Mouse (Mus musculus): ENCODE results near the gene Csrp1.

Csrp1 gene

DNA sequence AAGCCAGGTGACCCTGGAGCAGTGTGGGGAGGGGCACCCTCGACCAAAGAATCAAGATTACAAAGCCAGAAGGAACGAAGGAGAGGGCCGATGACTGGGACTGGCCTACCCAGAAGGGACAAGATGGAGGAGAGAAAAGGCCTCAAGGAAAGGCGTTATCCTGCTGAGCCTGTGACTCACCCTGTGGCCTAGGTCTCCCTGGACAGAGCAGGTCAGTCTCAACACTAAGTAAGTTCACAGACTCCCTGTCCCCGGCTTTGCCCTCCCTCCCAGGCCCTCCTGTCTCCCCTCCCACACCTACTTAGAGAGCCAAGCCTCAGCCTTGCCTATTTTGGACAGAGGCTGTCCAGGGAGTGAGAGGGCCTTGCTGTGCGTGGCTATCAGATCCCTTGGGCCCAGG is at the start of gene Csrp1:
Gene Csrp1, plus strand, starts transcription at position 79 of the 400 bp plus-strand sequence.
- no peak for DNase-seq (ENCODE audit: low spot score)

DNA sequence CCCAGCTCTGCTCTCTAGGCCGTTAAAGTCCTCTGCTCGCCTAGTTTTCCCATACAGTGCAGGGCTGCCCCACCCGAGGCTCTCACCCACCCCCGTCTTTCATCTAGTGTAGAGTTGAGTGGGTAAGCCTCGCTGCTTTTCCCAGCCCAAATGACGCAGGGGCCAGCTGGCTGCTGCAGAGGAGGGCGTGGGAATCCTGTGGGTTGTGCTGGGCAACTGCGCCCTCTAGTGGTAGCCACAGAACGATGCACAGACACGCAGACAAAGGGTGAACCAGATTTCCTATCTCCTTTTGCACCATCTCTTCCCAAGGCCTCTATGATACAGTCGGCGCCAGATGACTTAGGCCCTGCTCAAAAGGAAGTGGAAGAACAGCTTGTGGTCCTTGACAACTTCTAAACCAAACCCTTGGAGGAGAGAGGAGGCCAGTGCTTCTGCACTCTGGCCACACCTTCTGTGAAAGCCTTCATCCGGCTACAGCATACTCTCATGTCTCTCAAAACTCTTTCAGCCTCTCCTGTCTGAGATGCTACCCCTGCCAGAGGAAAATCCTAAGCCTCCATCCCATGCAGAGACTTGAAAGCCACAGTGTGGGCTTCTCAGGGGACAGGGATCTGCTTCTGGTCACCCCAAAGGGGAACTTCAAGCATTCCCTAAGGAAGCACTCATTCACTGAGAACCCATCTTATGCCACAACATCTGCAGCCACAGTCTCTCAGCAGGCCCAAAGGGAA is 49.3 kb upstream of the Csrp1 start:
- DNase-seq (ENCODE audit: low spot score): peak; percentile 83

DNA sequence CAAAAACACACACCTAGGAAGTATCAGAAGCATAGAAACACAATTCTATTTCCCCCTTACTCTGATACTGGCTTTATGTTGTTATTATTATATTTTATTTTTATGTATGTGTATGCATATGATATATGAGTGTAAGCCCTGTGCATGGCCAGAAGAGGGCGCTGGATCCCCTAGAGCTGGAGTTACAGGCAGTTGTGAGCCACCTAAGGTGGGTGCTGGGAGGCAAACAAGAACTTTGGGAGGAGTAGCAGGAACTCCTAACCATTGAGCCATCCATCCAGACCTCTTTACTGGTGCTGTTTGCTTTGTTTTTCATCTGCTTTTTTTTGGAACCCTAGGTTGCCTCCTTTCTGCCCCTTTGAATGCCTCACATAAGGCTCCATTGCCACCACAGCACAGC is 48.5 kb upstream of the Csrp1 start:
- no peak for DNase-seq (ENCODE audit: low spot score)

DNA sequence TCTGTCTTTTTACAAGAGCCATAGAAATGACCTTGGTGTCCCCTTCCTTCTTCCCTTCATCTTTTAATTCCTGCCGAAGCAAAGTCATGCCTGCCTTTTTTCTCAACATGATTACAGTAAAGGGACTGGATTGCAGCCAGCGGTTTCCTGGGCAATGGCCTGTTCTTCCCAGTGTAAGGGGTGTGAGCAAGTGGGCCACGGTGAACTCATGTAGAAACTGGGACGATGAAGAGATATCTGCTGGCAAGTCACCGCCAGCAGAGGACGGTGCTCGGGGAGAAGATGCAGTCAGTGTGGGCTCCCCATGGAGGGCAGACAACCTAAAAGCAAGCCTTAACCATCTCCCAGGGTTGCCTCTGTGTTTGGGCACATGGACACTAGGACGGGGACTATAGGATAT is 47.9 kb upstream of the Csrp1 start:
- DNase-seq (ENCODE audit: low spot score): no peak

DNA sequence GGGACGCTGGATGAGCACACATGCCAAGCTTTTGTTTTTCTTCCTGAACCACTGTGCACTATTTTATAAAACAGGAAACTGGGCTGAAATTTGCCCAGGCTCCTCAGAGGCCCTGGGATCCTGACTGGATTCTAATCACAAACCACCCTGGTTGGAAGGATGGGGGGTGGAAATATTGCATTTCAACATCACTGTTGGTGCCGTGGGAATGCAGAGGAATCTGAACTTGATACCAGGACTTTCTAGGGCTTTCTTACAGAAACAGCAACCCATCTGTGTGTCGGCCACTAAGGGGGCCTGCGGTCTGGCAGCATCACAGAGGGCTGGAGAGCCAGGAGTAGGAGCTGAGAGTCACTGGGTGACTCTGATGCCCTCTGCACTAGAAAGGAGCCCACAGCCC is 47.5 kb upstream of the Csrp1 start:
- DNase-seq (ENCODE audit: low spot score): no peak

DNA sequence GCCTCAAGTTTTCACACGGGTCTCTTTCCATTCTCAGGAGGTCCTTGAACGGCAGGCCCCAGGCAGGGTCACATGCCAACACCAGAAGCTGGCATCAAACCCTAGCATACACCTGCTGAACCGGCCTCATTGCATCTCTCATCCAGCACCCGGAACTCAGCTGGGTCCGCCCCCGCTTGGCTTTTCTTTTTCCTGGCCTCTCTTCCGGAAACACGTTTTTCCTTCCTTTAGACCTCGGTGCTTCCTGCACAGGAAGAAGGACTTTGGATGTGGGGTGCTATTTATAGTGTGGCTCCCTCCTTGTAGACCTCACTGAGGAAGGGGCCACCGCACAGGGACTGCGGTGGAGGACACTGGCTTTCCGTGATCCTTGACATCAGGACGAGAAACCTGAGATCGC is 46.4 kb upstream of the Csrp1 start:
- no peak for DNase-seq (ENCODE audit: low spot score)

DNA sequence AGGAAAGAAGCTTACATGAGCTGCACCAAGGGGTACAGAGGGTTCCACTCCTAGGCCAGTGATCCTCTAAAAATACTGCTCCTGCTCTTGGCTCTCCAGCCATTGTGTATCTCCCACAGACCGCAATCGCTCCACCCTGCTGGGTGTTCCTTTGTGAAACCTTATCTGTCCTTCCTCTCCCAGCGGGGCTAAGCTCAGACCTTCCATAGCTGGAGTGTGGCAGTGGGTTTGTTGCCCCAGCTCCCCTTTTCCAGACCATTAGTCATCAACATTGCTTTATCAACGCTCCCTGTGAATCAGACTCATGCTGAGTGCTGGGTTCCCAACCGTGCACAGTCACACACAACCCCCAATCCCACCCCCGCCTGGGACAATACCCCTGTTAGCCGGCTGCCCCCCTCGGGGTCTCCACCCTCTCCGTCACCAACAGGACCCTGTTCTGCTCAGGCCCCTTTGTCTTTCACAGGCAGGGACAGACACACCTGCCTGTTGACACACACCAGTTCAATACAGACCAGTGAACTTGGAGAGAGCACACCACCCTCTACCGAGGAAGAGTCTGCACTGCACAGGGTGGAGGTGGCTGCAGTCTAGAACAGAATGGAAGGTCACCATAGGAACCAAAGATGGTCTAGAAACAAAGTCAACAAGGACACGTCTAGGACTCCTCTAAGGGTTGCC is 44.3 kb upstream of the Csrp1 start:
- no peak for DNase-seq (ENCODE audit: low spot score)

DNA sequence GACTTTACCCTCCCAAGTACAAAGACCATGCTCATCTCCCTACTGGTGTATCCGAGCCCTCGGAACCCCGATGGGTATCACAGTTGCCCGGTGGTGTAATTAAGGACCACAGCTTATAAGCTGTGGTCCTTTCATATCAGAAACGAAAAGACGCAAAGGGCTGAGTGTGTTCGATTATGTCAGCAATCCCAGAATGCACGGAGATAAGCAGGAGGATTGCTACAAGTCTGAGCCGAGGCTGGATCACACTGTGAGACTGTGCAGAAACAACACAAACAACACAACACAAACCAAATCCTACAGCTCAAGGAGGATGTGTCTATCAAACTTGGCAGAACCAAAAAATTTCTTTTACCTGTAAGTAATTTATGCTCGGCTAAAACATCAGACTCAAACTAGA is 43.6 kb upstream of the Csrp1 start:
- no peak for DNase-seq (ENCODE audit: low spot score)

DNA sequence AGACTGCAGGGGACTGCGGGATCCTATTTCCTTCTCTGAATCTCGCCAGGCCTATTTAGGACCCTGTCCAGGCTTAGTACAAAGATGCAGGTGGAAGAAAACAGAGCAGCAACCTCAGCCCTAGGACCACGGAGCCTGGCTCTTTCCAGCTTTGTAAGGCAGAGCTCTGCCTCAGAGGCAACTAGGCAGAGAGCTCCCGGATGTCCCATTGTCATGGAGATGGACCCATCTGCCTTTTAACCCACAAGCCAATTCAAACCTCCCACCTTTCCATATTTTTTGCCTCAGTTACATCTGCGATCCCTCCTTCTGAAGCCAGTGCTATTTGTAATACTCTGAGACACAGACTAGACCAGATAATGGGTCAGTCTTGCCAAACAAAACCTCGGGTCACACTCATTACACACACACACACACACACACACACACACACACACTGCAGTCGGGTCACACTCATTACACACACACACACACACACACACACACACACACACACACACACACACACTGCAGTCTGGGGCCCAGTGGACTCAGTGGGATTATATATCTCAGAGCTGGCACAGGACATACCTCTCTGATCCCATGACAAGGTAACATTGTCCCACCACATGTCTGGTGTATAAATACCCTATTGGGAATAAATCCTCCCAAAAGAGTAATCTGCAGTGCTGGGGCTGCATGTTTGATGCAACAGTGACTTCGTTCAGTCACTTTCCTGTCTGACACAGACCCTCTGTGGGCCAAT is 42.8 kb upstream of the Csrp1 start:
- no peak for DNase-seq (ENCODE audit: low spot score)

DNA sequence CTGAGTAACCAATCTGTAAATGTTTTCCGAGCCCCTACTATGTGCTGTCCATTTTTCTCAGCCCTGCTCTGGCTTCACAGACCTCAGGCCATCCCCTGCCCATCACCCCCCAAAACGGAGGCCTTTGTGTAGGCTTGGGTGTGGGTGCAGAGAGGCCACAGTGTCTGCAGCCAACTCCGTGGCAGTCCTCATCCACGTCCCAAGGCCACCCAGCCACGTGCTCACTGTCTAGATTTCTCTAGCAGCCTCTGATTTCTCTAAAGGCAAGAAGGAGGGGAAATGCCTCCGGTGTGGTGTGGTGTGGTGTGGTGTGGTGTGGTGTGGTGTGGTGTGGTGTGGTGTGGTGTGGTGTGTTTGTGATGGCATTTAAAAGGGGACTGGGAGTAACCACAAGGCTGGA is 41.7 kb upstream of the Csrp1 start:
- DNase-seq (ENCODE audit: low spot score): no peak

DNA sequence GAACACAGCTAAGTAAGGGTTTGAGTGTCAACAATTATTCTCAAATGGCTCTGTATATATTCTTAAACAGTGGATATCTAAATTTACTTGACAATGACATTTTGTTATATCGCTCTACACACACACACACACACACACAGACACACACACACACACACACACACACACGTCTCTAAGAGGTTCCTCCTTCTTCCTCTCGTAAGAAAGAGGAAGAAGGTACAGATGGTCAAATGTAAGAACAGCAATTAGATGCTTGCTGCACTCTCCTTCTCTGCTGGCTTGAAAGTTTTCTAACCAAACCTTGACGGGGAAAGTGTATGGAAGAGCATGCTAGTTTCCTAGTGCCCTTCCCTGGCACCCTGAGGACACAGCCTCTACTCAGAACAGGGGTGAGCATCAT is 39.1 kb upstream of the Csrp1 start:
- DNase-seq (ENCODE audit: low spot score): no peak

DNA sequence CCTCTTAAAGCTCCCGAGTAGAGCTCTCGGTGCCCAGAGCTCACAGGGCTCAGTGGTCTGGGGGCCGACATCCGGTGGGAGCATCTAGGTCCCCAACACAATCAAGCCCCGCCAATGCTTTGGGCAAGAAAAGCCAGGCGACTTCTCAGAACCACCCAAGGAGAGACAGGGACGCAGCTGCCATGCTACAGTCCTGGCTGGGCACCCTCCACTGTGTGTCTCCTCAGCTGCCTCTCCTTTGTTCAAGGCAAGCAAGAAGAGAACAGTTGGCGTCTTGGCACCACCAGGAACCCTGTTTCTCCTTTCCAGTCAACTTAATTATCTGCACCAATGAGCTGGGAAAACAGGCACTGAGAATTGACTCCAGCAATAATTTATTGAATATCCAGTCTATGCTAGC is 38.7 kb upstream of the Csrp1 start:
- no peak for DNase-seq (ENCODE audit: low spot score)

DNA sequence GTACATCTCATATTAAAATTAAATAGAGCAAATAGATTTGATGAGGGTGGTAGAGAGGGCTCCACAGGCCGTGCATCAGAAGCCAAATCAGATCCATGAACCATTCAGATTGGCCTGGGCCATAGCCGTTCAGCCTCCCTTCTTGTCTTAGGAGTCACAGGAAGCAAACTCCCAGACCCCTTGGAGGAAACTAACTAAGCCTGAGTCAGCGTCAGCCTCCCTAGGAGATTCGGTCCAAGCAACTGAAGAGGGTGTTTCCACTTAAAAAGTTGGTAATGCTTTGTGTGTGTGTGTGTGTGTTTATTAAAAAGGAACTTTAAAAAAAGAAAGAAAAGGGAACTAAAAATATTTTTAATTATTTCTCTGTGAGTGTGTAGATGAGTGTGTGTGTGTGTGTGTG is 35.0 kb upstream of the Csrp1 start:
- no peak for DNase-seq (ENCODE audit: low spot score)

DNA sequence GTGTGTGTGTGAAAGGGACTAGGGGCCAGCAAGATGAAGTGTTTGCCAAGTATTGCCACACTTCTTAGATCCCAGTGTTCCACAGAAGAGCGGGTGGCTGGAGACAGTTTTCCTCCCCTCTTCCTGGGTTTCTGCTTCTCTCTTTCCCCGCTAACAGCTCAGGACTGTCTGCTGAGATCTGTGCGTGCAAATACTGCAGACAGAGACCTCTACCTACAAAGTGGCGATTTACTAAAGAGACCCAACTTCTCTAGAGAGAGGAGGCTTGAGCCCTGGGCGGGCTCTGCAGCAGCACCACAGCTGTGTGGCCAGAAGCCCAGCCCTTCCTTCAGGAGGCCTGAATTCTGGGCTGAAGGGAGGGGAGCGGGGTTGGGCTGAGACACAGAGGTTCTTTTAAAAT is 34.5 kb upstream of the Csrp1 start:
- DNase-seq (ENCODE audit: low spot score): no peak

DNA sequence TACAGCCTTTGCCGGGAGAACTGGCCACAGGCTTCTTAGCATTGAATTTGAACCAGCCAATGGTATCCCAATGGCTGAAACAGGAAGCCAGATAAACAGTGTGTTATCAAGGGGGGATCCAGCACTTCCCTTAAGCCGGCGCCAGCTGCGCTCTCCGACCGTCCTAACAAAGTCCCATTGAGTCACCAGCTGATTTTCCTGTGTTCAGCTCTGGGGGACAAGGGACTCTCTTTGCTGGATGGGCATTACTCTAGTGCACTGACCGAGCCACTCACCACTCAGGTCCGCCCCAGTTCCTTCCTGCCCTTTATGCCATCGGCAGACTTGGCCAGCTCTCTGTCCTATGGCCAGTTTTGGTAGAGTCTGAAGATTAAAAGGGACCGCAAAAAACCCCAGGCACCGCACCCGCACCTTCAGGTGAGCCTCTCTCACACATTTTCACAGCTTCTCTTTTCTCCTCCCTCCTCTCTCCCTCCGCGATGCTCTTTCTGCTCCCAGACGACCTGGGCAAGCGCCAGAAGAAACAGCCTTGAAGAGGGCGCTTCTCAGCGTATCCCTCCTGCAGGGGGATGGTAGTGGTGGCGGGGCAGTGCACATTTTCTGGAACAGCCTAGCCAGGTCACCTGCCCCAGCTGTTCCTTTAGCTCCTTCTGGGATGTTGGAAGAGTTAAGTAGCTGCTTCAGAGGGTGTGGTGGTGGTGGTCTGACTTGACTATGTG is 32.9 kb upstream of the Csrp1 start:
- peak; percentile 72 for DNase-seq (ENCODE audit: low spot score)

DNA sequence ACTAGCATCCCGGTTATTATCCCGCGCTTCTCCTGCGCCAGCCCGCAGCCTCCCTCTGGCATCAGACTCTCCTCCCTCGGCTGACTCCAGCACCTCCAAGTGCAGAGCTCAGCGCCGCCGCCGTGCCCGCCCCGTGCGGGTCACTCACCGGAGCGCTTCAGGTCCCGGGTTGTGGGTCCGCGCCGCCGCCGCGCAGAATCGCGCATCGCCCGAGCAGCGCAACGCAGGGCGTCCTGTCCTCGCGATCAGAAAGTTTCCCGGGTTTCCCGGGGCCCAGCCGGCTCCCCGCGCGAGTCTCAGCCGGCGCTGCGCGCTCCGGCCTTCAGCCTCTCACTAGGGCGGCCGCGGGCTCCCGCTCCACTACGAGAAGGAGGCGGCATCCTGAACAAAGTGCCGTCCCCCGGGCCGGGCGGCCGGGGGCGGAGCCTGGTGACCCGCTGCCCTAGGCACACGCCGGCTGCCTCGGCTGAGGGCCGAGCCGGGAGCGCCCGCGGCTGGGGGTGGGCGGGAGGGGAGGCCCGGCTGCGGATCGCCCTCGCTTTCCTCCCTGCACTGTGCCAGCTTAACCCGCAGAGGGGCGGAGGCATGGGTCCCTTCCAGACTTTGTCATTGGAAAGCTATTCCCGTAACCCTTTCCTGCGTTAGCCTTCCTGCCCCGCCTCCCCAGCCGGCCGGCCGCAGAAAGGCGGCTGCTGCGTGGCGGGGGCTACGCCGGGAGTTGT is 31.9 kb upstream of the Csrp1 start:
- peak; percentile 87 for DNase-seq (ENCODE audit: low spot score)

DNA sequence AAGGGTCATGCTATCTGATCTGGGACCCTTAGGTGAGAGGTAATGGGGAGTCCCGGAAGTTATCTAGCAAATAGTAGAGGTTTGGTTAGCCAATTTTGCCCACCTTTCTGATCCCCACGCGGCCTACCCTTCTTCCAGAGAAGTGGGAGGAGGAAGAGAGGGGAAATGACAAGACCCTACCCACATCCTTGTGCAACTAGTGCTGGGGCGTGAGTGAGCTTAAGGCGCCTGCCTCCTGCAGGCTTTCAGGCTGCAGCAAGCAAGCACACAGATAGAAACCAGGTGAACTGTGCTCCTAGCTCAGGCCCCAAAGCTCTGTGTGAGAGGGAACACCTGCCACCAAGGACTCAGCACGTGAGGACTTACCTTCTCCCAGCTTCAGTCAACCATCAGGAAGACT is 31.2 kb upstream of the Csrp1 start:
- no peak for DNase-seq (ENCODE audit: low spot score)

DNA sequence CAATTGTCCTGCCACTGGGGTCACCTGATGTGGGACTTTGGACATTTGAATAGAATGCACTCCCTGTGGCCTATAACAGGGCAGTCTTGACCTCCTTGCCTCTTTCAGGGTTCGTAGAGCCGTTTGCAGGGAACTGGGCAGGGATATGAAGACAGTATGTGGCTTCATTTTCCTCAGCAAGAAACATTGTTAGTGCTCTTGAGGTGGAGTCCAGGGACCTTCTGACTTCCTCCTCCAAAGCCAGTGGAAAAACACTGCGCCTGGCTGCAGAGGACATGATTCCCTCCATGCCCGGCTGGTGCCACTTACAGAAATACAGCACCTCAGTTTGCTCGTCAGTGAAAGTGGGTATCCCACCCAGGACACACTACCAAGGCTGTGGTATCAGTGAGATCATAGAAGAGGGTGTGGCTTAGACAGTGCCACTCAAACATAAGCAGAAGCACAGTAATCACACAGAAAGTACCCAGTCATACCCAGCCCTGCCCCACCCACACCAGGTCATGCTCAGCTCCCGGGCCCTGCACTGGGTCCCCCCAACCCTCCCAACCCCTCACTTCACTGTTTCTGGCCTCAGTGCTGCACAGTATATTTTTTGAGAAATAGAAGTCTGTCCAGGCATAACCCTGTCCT is 29.0 kb upstream of the Csrp1 start:
- no peak for DNase-seq (ENCODE audit: low spot score)

DNA sequence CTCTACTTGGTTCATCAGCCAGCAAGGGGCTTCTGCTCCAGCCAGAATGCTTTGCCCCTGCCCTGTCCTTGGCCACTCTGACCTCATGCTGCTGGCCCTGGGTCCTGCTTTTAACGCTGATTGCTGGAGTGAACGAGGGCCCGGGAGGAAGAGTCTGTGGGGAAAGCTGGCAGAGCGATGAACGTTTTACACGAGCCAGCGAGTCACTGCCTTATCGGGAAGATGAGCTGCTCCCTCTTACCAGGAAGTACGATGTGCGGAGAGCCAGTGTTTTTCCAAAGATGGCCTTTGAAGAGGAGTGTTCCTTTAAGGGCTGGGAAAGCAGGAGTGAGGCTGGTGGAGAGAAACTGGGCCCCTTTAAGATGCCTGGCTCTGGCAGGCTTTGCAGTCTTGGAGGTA is 28.4 kb upstream of the Csrp1 start:
- no peak for DNase-seq (ENCODE audit: low spot score)

DNA sequence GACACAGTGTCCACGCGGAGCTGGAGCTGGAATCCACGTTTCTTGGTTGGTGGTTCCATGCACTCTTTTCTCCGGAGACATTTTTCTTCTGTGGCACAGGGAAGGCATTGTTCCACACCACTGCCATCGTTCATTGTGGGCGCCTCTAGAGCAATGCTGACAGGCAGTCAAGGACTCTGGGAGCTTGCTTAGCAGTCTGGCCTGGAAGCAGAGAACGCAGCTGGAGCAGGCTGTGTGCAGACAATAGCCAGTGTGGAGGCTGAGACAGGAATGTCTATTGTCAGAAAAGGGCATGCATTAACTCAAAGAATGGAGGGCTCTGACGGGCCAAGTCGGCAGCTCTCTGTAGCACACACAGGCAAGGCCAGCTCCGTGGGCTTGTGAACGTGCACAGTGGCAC is 25.7 kb upstream of the Csrp1 start:
- no peak for DNase-seq (ENCODE audit: low spot score)

DNA sequence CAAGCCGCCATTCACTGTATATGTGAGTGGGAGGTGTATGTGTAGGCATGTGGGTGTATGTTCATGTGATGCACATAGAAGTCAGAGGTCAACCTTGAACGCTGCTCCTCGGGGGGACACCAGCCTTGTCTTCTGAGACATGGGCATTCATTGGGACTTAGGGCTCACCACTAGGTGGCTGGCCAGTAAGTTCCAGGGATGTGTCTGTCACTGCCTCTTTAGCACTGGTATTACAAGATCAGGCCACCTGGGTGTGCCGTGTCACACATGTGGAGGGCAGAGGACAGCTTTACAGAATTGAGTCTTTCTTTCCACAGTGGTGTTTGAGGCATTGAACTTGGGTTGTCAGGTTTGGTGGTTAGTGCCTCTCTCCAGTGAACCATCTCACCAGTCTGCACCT is 22.4 kb upstream of the Csrp1 start:
- DNase-seq (ENCODE audit: low spot score): no peak

DNA sequence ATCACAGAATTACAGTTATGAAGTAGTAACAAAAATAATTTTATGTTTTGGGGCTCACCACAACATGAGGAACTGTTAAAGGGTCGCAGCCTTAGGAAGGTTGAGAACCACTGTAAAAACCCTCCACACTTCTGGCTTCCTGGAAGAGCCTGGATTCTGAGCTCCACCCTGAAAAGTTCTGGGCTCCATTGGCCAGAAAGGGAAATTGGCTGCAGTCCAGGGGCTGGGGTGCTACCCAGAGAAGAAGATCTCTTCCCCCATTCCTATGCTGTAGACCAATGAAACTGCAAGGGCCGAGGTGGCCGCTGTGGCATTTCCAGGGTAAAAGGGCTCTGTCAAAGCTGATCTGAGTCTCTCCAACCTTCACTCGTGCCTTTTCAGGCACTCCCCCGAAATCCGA is 21.8 kb upstream of the Csrp1 start:
- DNase-seq (ENCODE audit: low spot score): no peak

All from ovary, postnatal 36 days (tissue).